In the genomic region with DNA sequence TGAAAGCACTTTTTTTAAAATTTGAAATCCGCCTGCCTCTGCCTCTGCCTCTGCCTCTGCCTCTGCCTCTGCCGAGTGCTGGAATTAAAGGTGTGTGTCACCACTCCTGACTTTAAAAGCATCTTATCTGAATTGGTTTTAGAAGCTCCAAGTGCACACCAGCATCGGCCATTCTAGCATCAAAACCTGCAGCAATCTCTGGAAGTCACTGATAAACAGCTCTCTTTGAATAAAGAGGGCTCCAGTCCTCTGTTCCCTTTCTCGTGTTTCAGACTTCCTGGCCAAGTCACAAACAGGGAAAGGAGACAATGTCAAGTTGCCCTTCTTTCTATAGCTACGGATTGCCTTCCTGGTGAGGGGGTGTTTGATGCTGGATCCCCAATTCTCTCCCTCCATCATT, we compare ENCODE assay signal across 15 mouse cellular contexts.
DNase-seq lines count a peak whose midpoint lies in the region; ATAC-seq and TF ChIP-seq lines count a peak whose summit lies in the region.
"Had no signal": no experiment of that assay in that cellular context is flagged by ENCODE, and none has a peak within 500 bp of the region (broad histone marks: within the 10 kb centered on the region; RNA-seq: fewer than 3 reads in every experiment).

No protein-coding gene starts in this region.

- no peaks in the 10 kb centered on the region for H3K36me3 ChIP-seq in embryonic facial prominence, embryonic 13.5 days
- no peaks in the 10 kb centered on the region for H3K36me3 ChIP-seq in embryonic facial prominence, embryonic 10.5 days (replicated peaks)
- H3K36me3 ChIP-seq in heart, postnatal 0 days (replicated peaks; ENCODE audit: control insufficient read depth, insufficient read depth, low read length): no peaks in the 10 kb centered on the region
- no peaks in the 10 kb centered on the region for H3K36me3 ChIP-seq in stomach, embryonic 14.5 days (ENCODE audit: control insufficient read depth, insufficient read depth, low read length)
- H3K36me3 ChIP-seq in stomach, postnatal 0 days (ENCODE audit: control insufficient read depth, insufficient read depth, low read length): no peaks in the 10 kb centered on the region
- no peaks in the 10 kb centered on the region for H3K36me3 ChIP-seq in stomach, embryonic 16.5 days (ENCODE audit: control insufficient read depth, insufficient read depth, low read length)
- H3K36me3 ChIP-seq: hindbrain, embryonic 15.5 days had no signal

- H3K27ac ChIP-seq in embryonic facial prominence, embryonic 13.5 days: peak overlapping the region; percentile 18; the same call in 1 of the 2 replicates
- no peak overlapping the region for H3K27ac ChIP-seq in embryonic facial prominence, embryonic 10.5 days (replicated peaks)
- peak overlapping the region; percentile 83 for H3K27ac ChIP-seq in heart, postnatal 0 days (ENCODE audit: low read depth)
- H3K27ac ChIP-seq in stomach, embryonic 14.5 days (ENCODE audit: low read length): peak overlapping the region; percentile 1; the same call in 1 of the 2 replicates
- no peak overlapping the region for H3K27ac ChIP-seq in stomach, postnatal 0 days (replicated peaks)
- peak overlapping the region; percentile 28 for H3K27ac ChIP-seq in stomach, embryonic 16.5 days (ENCODE audit: low read length)
- H3K27ac ChIP-seq: macrophage; midbrain, embryonic 15.5 days had no signal

- TF ChIP-seq EP300 in heart, postnatal 0 days (IDR thresholded peaks at IDR 0.05; ENCODE audit: low read depth): no peak
- TF ChIP-seq EP300 in stomach, postnatal 0 days (optimal IDR thresholded peaks at IDR 0.05): no peak

- H3K9ac ChIP-seq in embryonic facial prominence, embryonic 13.5 days: no peak overlapping the region
- no peak overlapping the region for H3K9ac ChIP-seq in heart, postnatal 0 days (replicated peaks; ENCODE audit: low read depth, low read length)
- H3K9ac ChIP-seq in stomach, embryonic 14.5 days (replicated peaks; ENCODE audit: low read depth, low read length): no peak overlapping the region
- no peak overlapping the region for H3K9ac ChIP-seq in stomach, postnatal 0 days (ENCODE audit: low read length)
- H3K9ac ChIP-seq in stomach, embryonic 16.5 days (ENCODE audit: low read length): no peak overlapping the region
- H3K9ac ChIP-seq: forebrain, postnatal 0 days; hindbrain, embryonic 15.5 days; midbrain, embryonic 15.5 days had no signal

- no peak overlapping the region for H3K4me2 ChIP-seq in embryonic facial prominence, embryonic 13.5 days
- no peak overlapping the region for H3K4me2 ChIP-seq in heart, postnatal 0 days (ENCODE audit: low read depth, low read length)
- no peak overlapping the region for H3K4me2 ChIP-seq in stomach, embryonic 14.5 days (replicated peaks; ENCODE audit: low read depth, low read length)
- H3K4me2 ChIP-seq in stomach, postnatal 0 days (replicated peaks; ENCODE audit: low read depth): no peak overlapping the region
- H3K4me2 ChIP-seq in stomach, embryonic 16.5 days (ENCODE audit: low read depth, low read length): no peak overlapping the region
- H3K4me2 ChIP-seq: hindbrain, embryonic 15.5 days; midbrain, embryonic 15.5 days had no signal

- intact Hi-C loops in heart, postnatal 25 days (cut with DNase I): loop anchor here (2.0 kb wide), 1 partner anchor 77 kb away; no protein-coding TSS in a partner anchor

- WGBS in embryonic facial prominence, embryonic 13.5 days: 40% methylated on average over 5 of the region's 5 CpGs
- WGBS in embryonic facial prominence, embryonic 10.5 days: 69% methylated on average over 5 of the region's 5 CpGs
- WGBS in heart, postnatal 0 days: 26% methylated on average over 5 of the region's 5 CpGs
- WGBS in stomach, embryonic 14.5 days: 54% methylated on average over 5 of the region's 5 CpGs
- WGBS in stomach, postnatal 0 days: 59% methylated on average over 5 of the region's 5 CpGs
- WGBS in stomach, embryonic 16.5 days: 49% methylated on average over 5 of the region's 5 CpGs

- no peaks in the 10 kb centered on the region; the same call in 1 of the 2 replicates for H3K9me3 ChIP-seq in embryonic facial prominence, embryonic 13.5 days
- no peaks in the 10 kb centered on the region for H3K9me3 ChIP-seq in embryonic facial prominence, embryonic 10.5 days
- no peaks in the 10 kb centered on the region for H3K9me3 ChIP-seq in heart, postnatal 0 days (replicated peaks; ENCODE audit: control insufficient read depth, low read length)
- H3K9me3 ChIP-seq in stomach, embryonic 14.5 days (ENCODE audit: control insufficient read depth, low read depth, low read length): no peaks in the 10 kb centered on the region
- no peaks in the 10 kb centered on the region for H3K9me3 ChIP-seq in stomach, postnatal 0 days (ENCODE audit: control insufficient read depth, low read length)
- peaks cover 6% of the 10 kb centered on the region; the same call in 1 of the 2 replicates for H3K9me3 ChIP-seq in stomach, embryonic 16.5 days (replicated peaks; ENCODE audit: control insufficient read depth, low read length)
- H3K9me3 ChIP-seq: hindbrain, embryonic 15.5 days; midbrain, embryonic 15.5 days had no signal

- no peak for TF ChIP-seq CTCF in heart, postnatal 0 days (IDR thresholded peaks at IDR 0.05; ENCODE audit: low read depth)
- TF ChIP-seq CTCF in stomach, postnatal 0 days (IDR thresholded peaks at IDR 0.05; ENCODE audit: low read depth): no peak

- no peak for ATAC-seq in embryonic facial prominence, embryonic 13.5 days (ENCODE audit: insufficient number of reproducible peaks, insufficient read depth, low FRiP score, low TSS enrichment, low read depth)
- no peak for ATAC-seq in heart, postnatal 0 days (ENCODE audit: insufficient read depth, low read depth)
- no peak for ATAC-seq in stomach, embryonic 14.5 days (ENCODE audit: insufficient number of reproducible peaks, insufficient read depth, low FRiP score, low read depth)
- ATAC-seq in stomach, postnatal 0 days (ENCODE audit: low FRiP score, low TSS enrichment): no peak
- ATAC-seq in stomach, embryonic 16.5 days (ENCODE audit: insufficient read depth, low FRiP score): no peak
- ATAC-seq: forebrain, postnatal 0 days; midbrain, embryonic 15.5 days had no signal

- H3K27me3 ChIP-seq in embryonic facial prominence, embryonic 13.5 days: 0 out of 2 replicates have a peak, but pooled peaks cover 2% of the 10 kb centered on the region
- peaks cover 7% of the 10 kb centered on the region; the same call in 1 of the 2 replicates for H3K27me3 ChIP-seq in embryonic facial prominence, embryonic 10.5 days (replicated peaks; ENCODE audit: low read depth, poor library complexity, severe bottlenecking)
- H3K27me3 ChIP-seq in heart, postnatal 0 days (ENCODE audit: control insufficient read depth, insufficient read depth, low read length): no peaks in the 10 kb centered on the region
- no peaks in the 10 kb centered on the region for H3K27me3 ChIP-seq in stomach, embryonic 14.5 days (ENCODE audit: control insufficient read depth, insufficient read depth, low read length)
- H3K27me3 ChIP-seq in stomach, postnatal 0 days (ENCODE audit: control insufficient read depth, insufficient read depth, low read length): no peaks in the 10 kb centered on the region
- no peaks in the 10 kb centered on the region for H3K27me3 ChIP-seq in stomach, embryonic 16.5 days (ENCODE audit: control insufficient read depth, insufficient read depth, low read length)
- H3K27me3 ChIP-seq: CH12.LX; hindbrain, embryonic 15.5 days; midbrain, embryonic 15.5 days had no signal

- peaks cover 40% of the 10 kb centered on the region for H3K4me1 ChIP-seq in embryonic facial prominence, embryonic 13.5 days
- peaks cover 35% of the 10 kb centered on the region for H3K4me1 ChIP-seq in embryonic facial prominence, embryonic 10.5 days
- peaks cover 58% of the 10 kb centered on the region for H3K4me1 ChIP-seq in heart, postnatal 0 days (ENCODE audit: control insufficient read depth, insufficient read depth)
- peaks cover 17% of the 10 kb centered on the region for H3K4me1 ChIP-seq in stomach, embryonic 14.5 days (ENCODE audit: control insufficient read depth, insufficient read depth, low read length)
- no peaks in the 10 kb centered on the region for H3K4me1 ChIP-seq in stomach, postnatal 0 days (replicated peaks; ENCODE audit: control insufficient read depth, insufficient read depth)
- H3K4me1 ChIP-seq in stomach, embryonic 16.5 days (ENCODE audit: control insufficient read depth, insufficient read depth, low read length): peaks cover 14% of the 10 kb centered on the region

- DNase-seq in embryonic facial prominence, embryonic 10.5 days (ENCODE audit: low spot score): no peak
- DNase-seq in heart, postnatal 0 days (ENCODE audit: low spot score): no peak
- no peak for DNase-seq in heart, postnatal 25 days (ENCODE audit: low spot score)
- no peak for DNase-seq in stomach, postnatal 0 days (ENCODE audit: low spot score)
- no peak for DNase-seq in cerebellum, postnatal 10 days
- DNase-seq: forebrain, postnatal 0 days; right cerebral cortex, postnatal 14 days; thymus, postnatal 4 days had no signal

- H3K4me3 ChIP-seq in embryonic facial prominence, embryonic 13.5 days: no peak overlapping the region
- no peak overlapping the region for H3K4me3 ChIP-seq in embryonic facial prominence, embryonic 10.5 days
- no peak overlapping the region for H3K4me3 ChIP-seq in heart, postnatal 0 days (ENCODE audit: low read depth, low read length)
- H3K4me3 ChIP-seq in stomach, embryonic 14.5 days (ENCODE audit: low read depth, low read length): no peak overlapping the region
- H3K4me3 ChIP-seq in stomach, postnatal 0 days (ENCODE audit: low read depth, low read length): no peak overlapping the region
- no peak overlapping the region for H3K4me3 ChIP-seq in stomach, embryonic 16.5 days (replicated peaks; ENCODE audit: low read length)
- H3K4me3 ChIP-seq: hindbrain, embryonic 15.5 days; midbrain, embryonic 15.5 days had no signal

Comparison
In these comparisons a context has a peak if more than half of its experiments do, and no peak if none do; other contexts are left out.
1. H3K27ac ChIP-seq: peak in embryonic facial prominence, embryonic 13.5 days (single experiment), heart, postnatal 0 days (single experiment), stomach, embryonic 14.5 days (single experiment) and stomach, embryonic 16.5 days (single experiment); none in embryonic facial prominence, embryonic 10.5 days (single experiment) and stomach, postnatal 0 days (single experiment).